Mouse (Mus musculus) cerebellum, postnatal 14 days (tissue): ENCODE data around the gene Siae.

Experiments
- DNase-seq, 2 experiments: peaks; one replicate each; pipeline ENCODE4 v3.0.0; 2021; ENCODE audit warnings: mixed read lengths in 2 of 2

Gene Siae

GRCm38 (mm10) chr9:37554838-37555748 lies at the start of gene Siae:
Gene Siae (plus strand): TSS chr9:37555698.
- no peak for DNase-seq

DNA sequence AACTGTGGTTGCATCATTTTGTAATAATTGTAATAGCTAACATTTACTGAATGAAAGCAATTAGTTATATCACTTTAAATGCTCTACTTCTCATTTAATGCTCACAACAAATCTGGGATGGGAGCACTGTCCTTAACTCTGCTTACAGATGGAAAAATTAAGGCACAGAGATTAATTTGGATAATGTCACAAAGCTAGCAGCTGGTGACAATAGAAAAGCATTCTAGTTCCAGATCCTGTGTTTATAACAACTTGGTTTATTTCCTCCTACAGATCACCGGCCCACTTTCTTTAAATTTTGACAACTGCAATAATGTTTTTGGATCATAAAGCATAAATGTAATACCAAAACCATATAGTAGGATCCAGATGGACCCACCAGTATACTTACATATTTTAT lies 49.5 kb upstream of the Siae start:
- DNase-seq, result no peak

- no peak for DNase-seq
Measured at GRCm38 (mm10) chr9:37512097-37512496, 43.4 kb upstream of the Siae start.

DNA sequence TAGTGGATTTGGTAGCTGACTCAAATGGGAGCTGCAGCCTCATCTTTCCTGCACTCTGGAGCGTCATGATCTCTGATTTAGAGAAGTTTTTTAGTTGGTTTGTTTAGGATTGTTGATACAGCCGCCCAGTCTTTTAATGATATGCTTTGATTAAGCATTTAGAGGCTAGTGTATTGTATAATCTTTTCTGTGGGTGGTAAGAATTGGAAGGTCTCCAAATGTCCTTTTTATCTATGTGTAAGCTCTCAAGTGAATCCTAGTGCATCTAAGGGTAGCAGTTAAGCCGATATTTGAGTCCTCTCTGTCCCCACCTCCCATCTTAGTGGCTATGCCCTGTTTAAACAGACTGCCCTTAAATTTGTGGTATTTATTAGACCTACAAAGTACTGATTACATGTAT lies 41.0 kb upstream of the Siae start:
- no peak for DNase-seq

GRCm38 (mm10) chr9:37517467-37517866 lies 38.0 kb upstream of the Siae start:
- DNase-seq, result peak in 1 of 2 experiments; percentile 10

- DNase-seq, result peak in 1 of 2 experiments; percentile 53
Measured at GRCm38 (mm10) chr9:37518991-37519390, 36.5 kb upstream of the Siae start.

DNA sequence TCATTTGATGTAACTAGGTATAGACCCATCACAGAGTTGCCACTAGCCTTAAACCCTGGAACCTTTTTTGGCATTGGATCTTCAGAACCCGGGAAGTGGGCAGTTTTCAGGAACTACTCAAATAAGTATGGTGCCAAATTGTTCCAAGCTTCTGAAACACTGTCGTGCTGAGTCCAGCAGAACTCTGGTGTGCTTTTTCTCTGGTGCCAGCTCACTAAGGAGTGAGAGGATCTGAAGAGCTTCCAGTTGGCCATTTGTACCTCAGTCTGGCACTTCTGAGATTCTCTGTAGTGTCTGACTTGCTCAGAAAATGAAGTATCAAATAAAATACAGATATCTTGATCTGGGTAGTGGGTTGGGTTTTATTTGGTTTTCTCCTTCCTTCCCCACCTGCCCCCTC lies 35.5 kb upstream of the Siae start:
- DNase-seq, result peak in 1 of 2 experiments; percentile 41

- no peak for DNase-seq
Measured at GRCm38 (mm10) chr9:37525461-37525860, 30.0 kb upstream of the Siae start.

GRCm38 (mm10) chr9:37526443-37527395 lies 28.8 kb upstream of the Siae start:
- peak in 1 of 2 experiments; percentile 5 for DNase-seq

- peak; percentile 28 to 43 for DNase-seq
Measured at GRCm38 (mm10) chr9:37527396-37528224, 27.9 kb upstream of the Siae start, which contains the start of gene Esam. Gene Esam (plus strand): TSS chr9:37528078.

- DNase-seq, result no peak
Measured at GRCm38 (mm10) chr9:37528225-37528970, 27.1 kb upstream of the Siae start.

DNA sequence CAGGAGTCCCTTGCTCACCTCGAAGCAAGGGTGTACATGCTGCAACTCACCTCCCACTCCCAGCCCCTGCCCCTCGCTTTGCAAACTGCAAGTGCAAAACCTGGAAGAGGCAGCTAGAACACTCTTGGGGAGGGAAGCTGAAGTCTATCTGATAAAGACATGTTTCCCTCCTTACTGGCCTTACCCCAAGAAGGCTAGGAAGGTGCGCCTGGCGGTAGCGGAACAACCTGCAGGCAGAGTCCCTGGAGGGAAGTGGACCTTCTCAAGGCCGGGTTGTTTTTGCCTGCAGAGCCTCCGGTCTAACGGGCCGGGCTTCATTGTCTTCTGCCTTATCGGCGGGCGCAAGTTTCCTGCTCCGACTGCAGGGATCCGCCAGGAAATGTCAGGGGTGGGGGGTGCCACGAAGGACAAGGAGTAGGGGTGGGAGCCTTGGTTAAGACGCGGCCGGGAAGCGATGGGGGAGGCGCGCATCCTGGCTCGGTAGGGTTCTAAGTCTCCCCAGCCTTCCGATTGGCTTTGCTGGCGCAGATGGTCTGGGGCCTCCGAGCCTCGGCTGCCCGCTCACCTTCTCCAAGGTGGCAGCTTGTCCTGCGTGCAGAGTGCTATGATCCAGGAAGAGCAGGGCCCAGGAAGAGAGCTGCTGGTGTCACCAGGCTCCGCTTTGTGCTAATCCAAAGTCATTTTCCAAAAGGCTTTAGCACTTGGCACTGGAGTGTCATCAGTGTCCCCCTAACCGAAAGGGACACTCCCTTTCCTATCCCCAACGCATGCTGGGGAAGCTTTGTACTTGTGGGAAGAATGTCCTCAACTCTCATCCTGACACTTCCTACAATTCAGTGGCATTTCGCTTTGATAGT lies 25.2 kb upstream of the Siae start:
- DNase-seq, result peak; percentile 66 to 73

DNA sequence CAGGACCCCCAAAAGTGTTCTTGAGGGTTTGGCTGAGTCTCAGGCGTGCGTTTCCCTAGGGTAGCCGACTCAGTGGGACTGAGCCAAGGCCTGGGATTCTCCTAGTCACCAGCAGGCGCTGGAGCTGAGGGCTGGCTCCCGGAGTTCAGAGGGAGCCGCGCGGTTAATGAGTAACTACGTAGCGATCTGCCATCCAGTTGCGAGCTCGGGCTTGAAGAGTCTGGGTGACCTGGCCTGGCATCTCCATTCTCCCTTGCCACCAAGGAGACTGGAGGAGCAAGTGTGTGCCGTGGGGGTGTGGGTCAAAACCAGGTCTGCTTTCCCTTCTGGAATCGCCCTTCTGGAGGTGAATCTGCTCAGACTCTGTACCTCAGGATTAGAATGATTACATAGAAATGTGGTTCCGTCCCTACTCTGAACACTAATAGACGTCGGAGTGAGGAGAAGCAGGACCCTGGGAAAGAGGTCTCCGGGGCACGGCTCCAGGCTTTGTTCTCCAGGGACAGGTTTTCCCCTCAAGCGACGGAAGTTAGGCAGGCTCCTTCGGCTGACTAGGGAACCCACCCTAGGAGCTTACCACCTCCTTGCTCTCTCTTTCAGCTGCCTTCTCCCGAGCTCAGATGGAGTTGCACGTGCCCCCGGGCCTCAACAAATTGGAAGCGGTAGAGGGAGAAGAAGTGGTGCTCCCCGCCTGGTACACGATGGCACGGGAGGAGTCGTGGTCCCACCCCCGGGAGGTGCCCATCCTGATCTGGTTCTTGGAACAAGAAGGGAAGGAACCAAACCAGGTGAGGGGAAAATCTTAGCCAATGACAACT lies 24.4 kb upstream of the Siae start:
- DNase-seq, result peak; percentile 49 to 56

DNA sequence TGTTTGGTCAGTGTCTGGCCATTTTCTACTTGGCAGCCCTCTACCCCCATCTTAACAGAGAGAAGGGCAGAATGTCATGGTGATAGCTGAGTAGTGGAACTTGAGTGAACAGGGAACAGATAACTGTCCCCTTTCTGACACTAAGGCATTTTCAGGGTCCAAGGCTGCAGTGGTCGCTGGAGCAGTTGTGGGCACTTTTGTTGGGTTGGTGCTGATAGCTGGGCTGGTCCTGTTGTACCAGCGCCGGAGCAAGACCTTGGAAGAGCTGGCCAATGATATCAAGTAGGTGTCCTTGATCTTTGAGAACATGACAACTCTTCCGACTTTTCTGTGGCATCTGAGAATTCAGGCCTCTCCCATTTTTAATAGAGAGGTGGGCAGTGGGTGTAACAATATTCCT lies 18.6 kb upstream of the Siae start:
- no peak for DNase-seq

DNA sequence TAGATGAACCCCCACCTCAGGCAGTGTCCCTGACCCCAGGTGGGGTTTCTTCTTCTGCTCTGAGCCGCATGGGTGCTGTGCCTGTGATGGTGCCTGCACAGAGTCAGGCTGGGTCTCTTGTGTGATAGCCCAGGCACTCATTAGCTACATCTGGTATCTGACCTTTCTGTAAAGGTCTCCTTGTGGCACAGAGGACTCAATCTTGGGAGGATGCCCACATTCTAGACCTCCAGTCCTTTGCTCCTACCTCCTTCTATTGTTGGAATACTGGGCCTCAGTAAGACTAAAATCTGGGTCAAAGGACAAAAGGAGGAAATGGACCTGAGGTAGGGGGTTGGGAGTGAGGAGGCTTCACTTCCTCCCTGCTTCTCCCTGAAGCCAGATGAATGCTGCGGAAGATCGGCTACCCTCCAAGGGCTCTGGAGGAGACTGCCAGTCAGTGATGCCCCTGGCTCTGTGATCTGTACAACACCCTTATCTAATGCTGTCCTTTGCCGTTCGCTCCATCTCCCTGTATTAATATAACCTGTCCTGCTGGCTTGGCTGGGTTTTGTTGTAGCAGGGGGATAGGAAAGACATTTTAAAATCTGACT lies 17.7 kb upstream of the Siae start:
- DNase-seq, result no peak

DNA sequence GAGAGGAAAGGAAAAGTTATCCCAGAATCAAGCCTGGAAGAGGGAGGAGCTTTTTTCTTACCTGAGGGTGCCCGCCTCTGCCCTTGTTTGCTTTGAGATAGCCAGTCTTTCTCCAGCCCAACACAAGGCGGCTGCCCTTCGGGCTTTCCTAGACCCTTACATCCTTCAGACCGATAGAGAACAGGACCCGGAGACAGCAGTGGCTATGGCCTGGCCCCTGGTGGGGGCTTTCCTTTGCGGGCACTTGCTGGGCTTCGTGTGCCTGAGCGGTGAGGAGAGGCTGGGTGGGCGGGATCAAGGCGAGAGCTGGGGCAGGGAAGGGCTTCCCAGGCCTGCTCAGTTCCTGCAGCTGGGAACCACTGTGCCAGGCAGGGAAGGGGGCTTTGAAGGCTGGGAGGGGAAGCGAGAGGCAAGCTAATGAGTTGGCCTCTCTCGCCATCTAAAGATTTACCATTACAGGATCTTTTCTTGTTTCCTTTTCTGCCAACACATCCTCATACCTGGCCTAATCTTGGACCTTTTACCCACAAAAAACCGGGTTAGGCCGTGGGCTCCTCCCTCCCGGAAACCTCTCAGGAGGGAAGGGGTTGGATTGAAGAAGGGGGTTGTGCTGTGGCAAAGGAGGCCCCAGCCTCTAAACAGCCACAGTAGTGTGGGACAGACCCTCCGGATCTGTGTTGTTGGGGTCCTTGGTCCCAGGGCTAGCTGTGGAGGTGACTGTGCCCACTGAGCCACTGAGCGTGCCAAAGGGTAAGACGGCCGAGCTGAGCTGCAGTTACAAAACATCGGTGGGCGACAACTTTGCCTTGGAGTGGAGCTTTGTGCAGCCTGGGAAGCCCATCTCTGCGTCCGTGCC lies 16.1 kb upstream of the Siae start, which contains the start of gene Vsig2:
Gene Vsig2 (plus strand): TSS at position 86 of the 856 bp plus-strand sequence.
- DNase-seq, result no peak

- no peak for DNase-seq
Measured at GRCm38 (mm10) chr9:37540226-37540625, 15.3 kb upstream of the Siae start.
